Mouse (Mus musculus) C3H10T1/2 (cell line): ENCODE results near the gene Slc33a1. TPM values are rescaled to one million over a fixed set of nuclear protein-coding genes. Genes with fewer than 3 reads are reported as not detected.

ENCODE experiments used
- polyA plus RNA-seq, 2 experiments: library from polyadenylated mRNA; unstranded; fragments of >200 nt; fragmentation: generic; extraction: Trizol; gene quantifications; one replicate each; pipeline ENCODE4 v1.2.1; 2012; ENCODE audit warnings: missing spikeins in 2 of 2

The Slc33a1 gene
- 1 to 10 TPM in 1 of 2 experiments, under 1 TPM in 1; 0.61 to 7.3 TPM for polyA plus RNA-seq

DNA sequence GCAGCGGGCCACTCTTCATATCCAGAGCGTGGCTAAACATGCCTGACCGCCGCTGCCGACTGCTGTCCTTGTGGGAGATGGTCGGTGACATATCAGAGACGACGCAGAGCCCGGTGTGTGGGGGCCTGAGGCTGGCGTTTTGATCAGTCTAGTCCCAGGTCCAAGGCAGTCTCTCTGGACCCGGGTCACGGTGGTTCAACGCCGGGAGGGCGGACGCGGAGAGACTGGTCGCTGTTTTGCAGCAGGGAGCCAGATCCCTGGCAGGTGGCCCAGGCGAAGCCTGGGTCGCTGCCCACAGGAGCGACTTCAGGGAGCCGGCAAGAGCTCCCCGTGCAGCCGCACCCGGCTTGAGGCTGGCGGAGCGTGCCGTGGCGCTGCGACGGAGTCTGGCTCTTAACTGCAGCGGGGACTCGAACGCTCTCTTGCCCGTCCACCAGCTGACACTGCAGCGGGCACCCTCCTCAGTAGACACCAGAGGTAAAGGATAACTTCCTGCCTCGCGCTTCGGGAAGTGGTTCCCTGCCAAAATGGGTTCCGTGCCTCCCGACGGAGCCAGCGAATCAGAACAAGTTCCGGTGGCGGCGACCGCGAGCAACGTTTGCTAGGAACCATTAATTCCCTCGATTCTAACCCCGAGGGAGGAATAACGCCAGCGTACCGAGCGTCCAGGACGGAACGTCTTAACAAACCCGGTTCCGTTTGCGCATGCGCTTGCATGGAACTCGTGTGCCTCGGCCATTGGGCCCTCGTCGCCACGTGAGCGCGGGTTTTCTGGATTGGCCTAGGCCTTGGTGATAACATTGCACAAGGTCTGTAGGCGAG is at the start of gene Slc33a1:
Gene Slc33a1 (minus strand): TSS at position 669 of the 822 bp plus-strand sequence.

DNA sequence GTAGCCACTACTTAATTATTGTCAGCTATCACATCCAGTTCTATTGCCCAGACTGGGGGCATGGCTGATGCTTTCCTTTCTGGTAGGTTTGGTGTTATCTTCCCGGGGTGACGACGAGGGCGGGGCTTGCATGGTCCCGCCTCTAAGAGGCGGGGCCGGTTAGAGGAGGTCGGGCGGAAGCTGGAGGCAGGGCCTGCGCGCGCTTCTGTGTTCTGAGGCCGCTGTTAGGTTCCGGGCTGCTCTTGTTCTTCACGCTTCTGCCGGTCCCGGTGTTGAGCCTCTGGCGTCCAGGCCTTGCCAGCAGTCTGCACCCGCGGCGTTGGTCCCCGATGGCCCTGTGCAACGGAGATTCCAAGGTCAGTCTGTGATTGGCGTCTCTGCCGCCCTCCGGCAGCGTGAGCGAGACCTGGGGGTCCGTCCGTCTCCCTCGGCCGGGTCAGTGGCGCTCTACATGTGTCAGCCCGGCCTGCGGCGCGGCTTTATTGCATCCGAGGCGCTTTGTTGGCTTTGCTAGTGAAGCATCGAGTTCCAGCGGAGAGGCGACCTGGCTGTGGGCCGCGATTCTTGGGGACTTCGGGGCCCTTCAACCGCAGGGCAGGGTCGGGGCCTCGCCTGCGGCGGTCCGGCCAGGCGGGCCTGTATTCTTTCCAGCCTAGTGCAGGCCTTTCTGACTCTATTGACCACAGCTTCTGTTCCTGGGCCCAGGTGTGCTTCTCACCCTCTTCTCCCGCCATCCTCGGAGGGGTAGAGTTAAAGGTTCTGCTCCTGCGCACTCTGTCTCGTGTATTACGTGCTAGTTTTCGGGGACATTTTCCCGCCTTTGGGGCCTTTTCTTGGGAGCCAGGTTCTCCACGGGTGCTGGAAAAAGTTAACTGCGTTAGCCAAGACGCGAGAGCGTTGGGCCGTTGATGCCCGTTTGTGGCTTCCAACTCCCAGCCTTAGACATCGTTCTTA is 11.7 kb upstream of the Slc33a1 start, which contains the start of gene Gmps:
Gene Gmps (plus strand): TSS at position 152 of the 954 bp plus-strand sequence.

GRCm38 (mm10) chr3:63928878-63929859 is 35.4 kb downstream of the Slc33a1 start, which contains the start of gene E130311K13Rik:
Gene E130311K13Rik, minus strand, starts transcription at chr3:63929472.

GRCm38 (mm10) chr3:63899309-63899695 is 65.3 kb downstream of the Slc33a1 start, which contains the start of gene Plch1:
Gene Plch1, minus strand, starts transcription at chr3:63899472.

Other genes with a start within 250 kb of the Slc33a1 start
- gene Plch1, start 65.3 kb downstream of the Slc33a1 start, polyA plus RNA-seq = under 1 TPM; 0.02 to 0.27 TPM
- 1 to 10 TPM in 1 of 2 experiments, under 1 TPM in 1; 0.32 to 8.0 TPM for gene E130311K13Rik, start 35.3 kb downstream of the Slc33a1 start, polyA plus RNA-seq
- gene Gmps, start 11.3 kb upstream of the Slc33a1 start, polyA plus RNA-seq = 1 to 10 TPM; 1.6 to 5.1 TPM
- gene Vmn2r1, start 116.8 kb upstream of the Slc33a1 start, polyA plus RNA-seq = under 1 TPM in 1 of 2 experiments, not detected in 1; 0.06 TPM
- gene Vmn2r2, start 177.2 kb upstream of the Slc33a1 start, polyA plus RNA-seq = not detected